Mouse (Mus musculus): Measurements from ENCODE around the gene Ovca2.

GRCm38 (mm10) chr11:75133951-75134350 is 44.7 kb downstream of the Ovca2 start:
- TF ChIP-seq POLR2A (IDR thresholded peaks at IDR 0.05; ENCODE audit: extremely low read depth, insufficient read depth, low read length) (no peak), CTCF (IDR thresholded peaks at IDR 0.05; ENCODE audit: extremely low read depth, insufficient read depth, low read length) (no peak)
